Mouse (Mus musculus) ES-Bruce4 (cell line): ENCODE measurements around the gene Islr.

ENCODE experiments used
- CTCF ChIP-seq: IDR thresholded peaks from one replicate; pipeline ENCODE4 v1.8.1; 2011; ENCODE audit warnings: low read depth, low read length
- POLR2A ChIP-seq: IDR thresholded peaks from one replicate; pipeline ENCODE4 v1.8.1; 2011; ENCODE audit warnings: low read length; ENCODE audit not compliant: insufficient read depth

- TF ChIP-seq POLR2A (no peak), CTCF (peak; percentile 40)
Measured at GRCm38 (mm10) chr9:58203516-58204447, at the start of gene Islr, which contains the start of gene Islr2.
